Mouse (Mus musculus): ENCODE measurements around the gene Klf2. TPM values are rescaled to one million over a fixed set of nuclear protein-coding genes. Genes with fewer than 3 reads are reported as not detected.

Klf2 gene
- total RNA-seq, 2 experiments from 2014 or later: 16.1 to 17.4 TPM

GRCm38 (mm10) chr8:72305210-72305905 is 13.5 kb upstream of the Klf2 start, which contains the start of gene Gm10282:
Gm10282 (minus strand) TSS chr8:72305260.
- no peak for DNase-seq

GRCm38 (mm10) chr8:72306913-72307312 is 11.9 kb upstream of the Klf2 start:
- no peak for DNase-seq

- no peak for DNase-seq
Observed at GRCm38 (mm10) chr8:72308276-72308675, 10.6 kb upstream of the Klf2 start.

- DNase-seq: peak; percentile 50
Observed at GRCm38 (mm10) chr8:72310849-72311506, 7.9 kb upstream of the Klf2 start.

- DNase-seq: no peak
Observed at GRCm38 (mm10) chr8:72312926-72313518, 5.8 kb upstream of the Klf2 start.

GRCm38 (mm10) chr8:72316053-72316695 is 2.7 kb upstream of the Klf2 start:
- DNase-seq: no peak

- no peak for DNase-seq
Observed at GRCm38 (mm10) chr8:72317741-72318301, 1.0 kb upstream of the Klf2 start.

GRCm38 (mm10) chr8:72319397-72319796 is 564 bp downstream of the Klf2 start:
- peak; percentile 48 for DNase-seq

- no peak for DNase-seq
Observed at GRCm38 (mm10) chr8:72319921-72320802, 1.3 kb downstream of the Klf2 start.

GRCm38 (mm10) chr8:72320803-72321583 is 2.2 kb downstream of the Klf2 start:
- no peak for DNase-seq

- DNase-seq: no peak
Observed at GRCm38 (mm10) chr8:72321635-72322441, 3.0 kb downstream of the Klf2 start.

- DNase-seq: peak; percentile 40
Observed at GRCm38 (mm10) chr8:72322471-72322889, 3.6 kb downstream of the Klf2 start.

GRCm38 (mm10) chr8:72323131-72323725 is 4.4 kb downstream of the Klf2 start:
- DNase-seq: no peak

GRCm38 (mm10) chr8:72324036-72324706 is 5.3 kb downstream of the Klf2 start:
- no peak for DNase-seq

GRCm38 (mm10) chr8:72324708-72325107 is 5.9 kb downstream of the Klf2 start:
- DNase-seq: no peak

- no peak for DNase-seq
Observed at GRCm38 (mm10) chr8:72329116-72329515, 10.3 kb downstream of the Klf2 start.

GRCm38 (mm10) chr8:72330806-72331516 is 12.1 kb downstream of the Klf2 start:
- no peak for DNase-seq

- DNase-seq: no peak
Observed at GRCm38 (mm10) chr8:72331631-72332030, 12.8 kb downstream of the Klf2 start.

Measured in gastrocnemius, postnatal 25 days (tissue).